Mouse (Mus musculus) C2C12 (cell line): ENCODE data around the gene Resp18. TPM values are rescaled to one million over a fixed set of nuclear protein-coding genes. Genes with fewer than 3 reads are reported as not detected.
"Not testable (repeated sequence)": the region's sequence is repeated elsewhere in the genome, so short reads cannot be mapped to it uniquely, and the experiment has no call there.

Experiments used
- H3K27me3 ChIP-seq: one replicate; pipeline ENCODE4 v1.6.1; 2011; ENCODE audit not compliant: control insufficient read depth, insufficient read depth, insufficient read length
- H3K36me3 ChIP-seq: one replicate; pipeline ENCODE4 v1.6.1; 2011; ENCODE audit not compliant: control insufficient read depth, insufficient read depth
- H3K4me3 ChIP-seq: one replicate; pipeline ENCODE4 v1.5.1; 2011; ENCODE audit warnings: mild to moderate bottlenecking, control low read depth; ENCODE audit not compliant: poor library complexity, insufficient read depth, severe bottlenecking
- H3K79me2 ChIP-seq: one replicate; pipeline ENCODE4 v1.6.1; 2011; ENCODE audit not compliant: control insufficient read depth, insufficient read depth
- H3K79me3 ChIP-seq: one replicate; pipeline ENCODE4 v1.6.1; 2011; ENCODE audit warnings: low read depth, control low read depth
- H3ac ChIP-seq: one replicate; pipeline ENCODE3; 2011; ENCODE audit warnings: low read depth; ENCODE audit not compliant: control insufficient read depth, insufficient read length
- CEBPB ChIP-seq: IDR thresholded peaks from one replicate; pipeline ENCODE4 v1.6.1; 2011; ENCODE audit warnings: low read depth, mild to moderate bottlenecking, control low read depth, moderate library complexity
- CTCF ChIP-seq: IDR thresholded peaks from one replicate; pipeline ENCODE4 v1.5.1; 2011; ENCODE audit not compliant: control insufficient read depth, insufficient read depth, insufficient read length
- FOSL1 ChIP-seq: IDR thresholded peaks from one replicate; pipeline ENCODE4 v1.8.0; 2011; ENCODE audit warnings: mild to moderate bottlenecking, low read length; ENCODE audit not compliant: poor library complexity, insufficient read depth, severe bottlenecking
- MAX ChIP-seq: IDR thresholded peaks from one replicate; pipeline ENCODE4 v1.6.1; 2011; ENCODE audit warnings: mild to moderate bottlenecking, control low read depth
- MYOD1 ChIP-seq: IDR thresholded peaks from one replicate; pipeline ENCODE4 v1.6.1; 2011; ENCODE audit warnings: low read depth; ENCODE audit not compliant: control insufficient read depth, insufficient read length
- MYOG ChIP-seq: IDR thresholded peaks from one replicate; pipeline ENCODE4 v1.6.1; 2011; ENCODE audit not compliant: control insufficient read depth, insufficient read length; ENCODE audit errors: extremely low read depth
- USF1 ChIP-seq: IDR thresholded peaks from one replicate; pipeline ENCODE4 v1.6.1; 2011; ENCODE audit warnings: low read depth, mild to moderate bottlenecking, control low read depth, moderate library complexity
- polyA plus RNA-seq: library from polyadenylated mRNA; unstranded; fragments of >200 nt; fragmentation: generic; extraction: Trizol; gene quantifications from one replicate; pipeline ENCODE4 v1.2.1, GENCODE M21; 2012; ENCODE audit warnings: missing spikeins

Gene Resp18
- polyA plus RNA-seq, 1 experiment, result not detected

GRCm38 (mm10) chr1:75236117-75237050 lies 41.8 kb downstream of the Resp18 start, which contains the start of gene Dnajb2:
Dnajb2 (plus strand) TSS chr1:75236406.
- H3K36me3 ChIP-seq, result peaks cover 16% of the 10 kb centered on the region
- H3K79me2 ChIP-seq, result peaks cover 10% of the 10 kb centered on the region
- no peaks in the 10 kb centered on the region for H3K27me3 ChIP-seq
- H3ac ChIP-seq, result peak within 1 kb of the TSS; percentile 95
- H3K79me3 ChIP-seq, result no peaks in the 10 kb centered on the region
- H3K4me3 ChIP-seq, result peak within 1 kb of the TSS; percentile 63
- no peak for TF ChIP-seq FOSL1
- no peak for TF ChIP-seq USF1
- no peak for TF ChIP-seq CTCF
- peak; percentile 14 for TF ChIP-seq MAX

- Histone ChIP-seq H3ac (no peak overlapping the region), H3K79me3 (no peaks in the 10 kb centered on the region), H3K36me3 (peaks cover 6% of the 10 kb centered on the region), H3K4me3 (no peak overlapping the region), H3K79me2 (peaks cover 10% of the 10 kb centered on the region), H3K27me3 (no peaks in the 10 kb centered on the region)
- TF ChIP-seq CTCF (no peak), MAX (no peak), MYOG (no peak), CEBPB (no peak), FOSL1 (no peak), USF1 (no peak), MYOD1 (no peak)
These were observed 43.6 kb downstream of the Resp18 start for GRCm38 (mm10) chr1:75234606-75235005.

DNA sequence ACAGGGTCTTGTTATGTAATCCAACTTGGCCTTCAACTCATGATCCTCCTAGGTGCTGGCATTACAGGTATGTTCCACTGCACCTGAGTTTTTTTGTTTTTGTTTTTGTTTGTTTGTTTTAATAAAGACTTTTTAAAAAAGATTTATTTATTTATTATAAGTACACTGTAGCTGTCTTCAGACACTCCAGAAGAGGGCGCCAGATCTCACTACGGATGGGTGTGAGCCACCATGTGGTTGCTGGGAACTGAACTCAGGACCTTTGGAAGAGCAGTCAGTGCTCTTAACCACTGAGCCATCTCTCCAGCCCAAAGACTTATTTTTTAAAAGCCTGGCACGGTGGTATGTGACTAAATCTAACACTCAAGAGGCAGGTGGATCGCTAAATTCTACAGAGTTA lies 45.7 kb downstream of the Resp18 start:
- H3K4me3 ChIP-seq, H3K27me3 ChIP-seq, H3K36me3 ChIP-seq, H3ac ChIP-seq, H3K79me2 ChIP-seq, H3K79me3 ChIP-seq: not testable (repeated sequence)

GRCm38 (mm10) chr1:75231664-75232152 lies 46.5 kb downstream of the Resp18 start, which contains the start of gene A630095N17Rik:
A630095N17Rik (minus strand) TSS chr1:75232102.
- Histone ChIP-seq H3K27me3 (no peaks in the 10 kb centered on the region), H3ac (peak within 1 kb of the TSS; percentile 19), H3K4me3 (no peak within 1 kb of the TSS), H3K79me3 (no peaks in the 10 kb centered on the region), H3K36me3 (no peaks in the 10 kb centered on the region), H3K79me2 (no peaks in the 10 kb centered on the region)
- TF ChIP-seq USF1 (no peak), MYOG (no peak), MYOD1 (no peak), MAX (no peak), FOSL1 (no peak), CEBPB (no peak), CTCF (no peak)

DNA sequence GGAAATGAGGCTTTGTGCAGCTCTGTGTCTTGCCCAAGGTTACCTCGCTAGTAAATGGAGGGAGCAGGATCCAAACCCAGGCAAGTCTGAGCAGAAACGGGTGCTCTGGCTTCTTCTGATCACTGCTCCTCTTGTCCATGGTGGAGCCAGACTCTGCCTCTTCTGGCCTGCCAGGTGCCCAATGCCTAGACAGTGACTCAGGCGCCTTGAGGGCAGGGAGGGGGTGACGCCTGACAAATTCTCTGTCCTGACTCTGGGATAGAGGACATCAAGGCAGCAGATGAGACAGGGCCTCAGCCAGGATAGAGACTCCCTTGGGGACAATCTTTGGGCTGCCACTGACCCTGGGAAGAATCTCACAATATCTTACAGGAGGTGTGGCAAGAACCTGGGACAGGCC lies 47.0 kb downstream of the Resp18 start:
- TF ChIP-seq CTCF, result no peak
- no peak for TF ChIP-seq CEBPB
- peak; percentile 31 for TF ChIP-seq FOSL1
- no peak for TF ChIP-seq USF1
- H3K4me3 ChIP-seq, result no peak overlapping the region
- no peaks in the 10 kb centered on the region for H3K27me3 ChIP-seq
- no peaks in the 10 kb centered on the region for H3K36me3 ChIP-seq
- H3K79me2 ChIP-seq, result no peaks in the 10 kb centered on the region
- no peaks in the 10 kb centered on the region for H3K79me3 ChIP-seq
- peak overlapping the region; percentile 19 for H3ac ChIP-seq

DNA sequence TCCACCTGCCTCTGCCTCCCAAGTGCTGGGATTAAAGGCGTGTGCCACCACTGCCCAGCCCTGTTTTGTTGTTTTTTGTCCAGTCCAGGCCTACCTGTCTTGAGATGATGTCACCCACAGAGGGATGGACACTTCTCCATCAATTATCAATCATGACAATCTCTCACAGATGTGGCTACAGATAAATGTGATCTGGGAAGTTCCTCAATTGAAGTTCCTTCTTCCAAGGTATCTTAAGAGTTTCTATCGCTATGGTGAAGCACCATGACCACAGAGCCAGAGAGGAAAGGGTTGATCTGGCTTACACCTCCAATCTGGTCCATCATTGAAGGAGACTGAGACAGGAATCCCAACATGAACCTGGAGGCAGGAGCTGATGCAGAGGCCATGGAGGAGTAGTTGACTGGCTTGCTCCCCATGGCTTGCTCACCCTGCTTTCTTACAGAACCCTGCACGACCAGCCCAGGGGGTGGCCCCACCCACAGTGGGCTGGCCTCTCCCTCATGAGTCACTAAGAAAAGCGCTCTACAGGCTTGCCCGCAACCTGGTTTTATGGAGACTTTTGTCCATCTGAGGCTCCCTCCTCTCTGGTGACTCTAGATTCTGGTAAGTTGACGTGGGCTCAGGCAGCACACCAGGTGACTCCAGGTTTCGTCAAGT lies 47.8 kb downstream of the Resp18 start:
- TF ChIP-seq MYOD1 (no peak), FOSL1 (no peak)
- no peaks in the 10 kb centered on the region for H3K36me3 ChIP-seq
- no peaks in the 10 kb centered on the region for H3K27me3 ChIP-seq
- H3ac ChIP-seq, result no peak overlapping the region
- H3K79me3 ChIP-seq, result no peaks in the 10 kb centered on the region
- H3K79me2 ChIP-seq, result no peaks in the 10 kb centered on the region
- no peak overlapping the region for H3K4me3 ChIP-seq
